Mouse (Mus musculus): ENCODE measurements at regions not wholly inside any gene's neighbourhood (a gene's known extent, or its start where the extent isn't known, plus 50 kb on each side); places are given as distances from the start of the nearest gene placed in this dataset.

GRCm38 (mm10) chr16:87272363-87272762 lies 81.6 kb upstream of the N6amt1 start:
- no peaks in the 10 kb centered on the region for H3K9me3 ChIP-seq (replicated peaks)
- no peak for ATAC-seq (ENCODE audit: extremely low read depth, insufficient number of reproducible peaks, low FRiP score, poor library complexity, severe bottlenecking)
- H3K27me3 ChIP-seq (ENCODE audit: insufficient read depth, low read length): no peaks in the 10 kb centered on the region
- no peaks in the 10 kb centered on the region for H3K4me1 ChIP-seq (ENCODE audit: insufficient read depth, low read depth, low read length)
- no peak overlapping the region for H3K4me3 ChIP-seq (ENCODE audit: low read depth, low read length)
- H3K36me3 ChIP-seq (replicated peaks): no peaks in the 10 kb centered on the region
- TF ChIP-seq POLR2AphosphoS5 (IDR thresholded peaks at IDR 0.05; ENCODE audit: insufficient replicate concordance, low read depth, low read length) (no peak), GATA2 (IDR thresholded peaks at IDR 0.05; ENCODE audit: borderline replicate concordance, low read depth, low read length) (no peak), GATA1 (IDR thresholded peaks at IDR 0.05; ENCODE audit: borderline replicate concordance, low read length) (no peak), CTCF (IDR thresholded peaks at IDR 0.05; ENCODE audit: low read depth, low read length) (no peak), TAL1 (conservative IDR thresholded peaks at IDR 0.05; ENCODE audit: low read depth, low read length) (no peak)
- DNase-seq (ENCODE audit: low spot score): no peak

GRCm38 (mm10) chr16:87267954-87268804 lies 85.8 kb upstream of the N6amt1 start:
- Histone ChIP-seq H3K4me3 (ENCODE audit: low read depth, low read length) (no peak overlapping the region), H3K36me3 (replicated peaks) (no peaks in the 10 kb centered on the region), H3K9me3 (replicated peaks) (no peaks in the 10 kb centered on the region), H3K4me1 (ENCODE audit: insufficient read depth, low read depth, low read length) (no peaks in the 10 kb centered on the region), H3K27me3 (ENCODE audit: insufficient read depth, low read length) (no peaks in the 10 kb centered on the region)
- DNase-seq (ENCODE audit: low spot score) (no peak), ATAC-seq (ENCODE audit: extremely low read depth, insufficient number of reproducible peaks, low FRiP score, poor library complexity, severe bottlenecking) (no peak)
- TF ChIP-seq TAL1 (conservative IDR thresholded peaks at IDR 0.05; ENCODE audit: low read depth, low read length) (no peak), POLR2AphosphoS5 (IDR thresholded peaks at IDR 0.05; ENCODE audit: insufficient replicate concordance, low read depth, low read length) (no peak), CTCF (IDR thresholded peaks at IDR 0.05; ENCODE audit: low read depth, low read length) (no peak), GATA2 (IDR thresholded peaks at IDR 0.05; ENCODE audit: borderline replicate concordance, low read depth, low read length) (no peak), GATA1 (IDR thresholded peaks at IDR 0.05; ENCODE audit: borderline replicate concordance, low read length) (no peak)

GRCm38 (mm10) chr16:87267517-87267916 lies 86.5 kb upstream of the N6amt1 start:
- ATAC-seq (ENCODE audit: extremely low read depth, insufficient number of reproducible peaks, low FRiP score, poor library complexity, severe bottlenecking) (no peak), DNase-seq (ENCODE audit: low spot score) (no peak)
- TF ChIP-seq POLR2AphosphoS5 (IDR thresholded peaks at IDR 0.05; ENCODE audit: insufficient replicate concordance, low read depth, low read length) (no peak), TAL1 (conservative IDR thresholded peaks at IDR 0.05; ENCODE audit: low read depth, low read length) (no peak), CTCF (IDR thresholded peaks at IDR 0.05; ENCODE audit: low read depth, low read length) (no peak), GATA1 (IDR thresholded peaks at IDR 0.05; ENCODE audit: borderline replicate concordance, low read length) (no peak), GATA2 (IDR thresholded peaks at IDR 0.05; ENCODE audit: borderline replicate concordance, low read depth, low read length) (no peak)
- Histone ChIP-seq H3K4me1 (ENCODE audit: insufficient read depth, low read depth, low read length) (no peaks in the 10 kb centered on the region), H3K27me3 (ENCODE audit: insufficient read depth, low read length) (no peaks in the 10 kb centered on the region), H3K9me3 (replicated peaks) (no peaks in the 10 kb centered on the region), H3K4me3 (ENCODE audit: low read depth, low read length) (no peak overlapping the region), H3K36me3 (replicated peaks) (no peaks in the 10 kb centered on the region)

GRCm38 (mm10) chr16:87263571-87263970 lies 90.4 kb upstream of the N6amt1 start:
- DNase-seq (ENCODE audit: low spot score) (no peak), ATAC-seq (ENCODE audit: extremely low read depth, insufficient number of reproducible peaks, low FRiP score, poor library complexity, severe bottlenecking) (no peak)
- no peaks in the 10 kb centered on the region for H3K36me3 ChIP-seq (replicated peaks)
- H3K9me3 ChIP-seq (replicated peaks): no peaks in the 10 kb centered on the region
- TF ChIP-seq POLR2AphosphoS5 (IDR thresholded peaks at IDR 0.05; ENCODE audit: insufficient replicate concordance, low read depth, low read length): no peak
- TF ChIP-seq GATA2 (IDR thresholded peaks at IDR 0.05; ENCODE audit: borderline replicate concordance, low read depth, low read length): no peak
- TF ChIP-seq GATA1 (IDR thresholded peaks at IDR 0.05; ENCODE audit: borderline replicate concordance, low read length): no peak
- no peak for TF ChIP-seq TAL1 (conservative IDR thresholded peaks at IDR 0.05; ENCODE audit: low read depth, low read length)
- no peak for TF ChIP-seq CTCF (IDR thresholded peaks at IDR 0.05; ENCODE audit: low read depth, low read length)
- no peaks in the 10 kb centered on the region for H3K4me1 ChIP-seq (ENCODE audit: insufficient read depth, low read depth, low read length)
- no peaks in the 10 kb centered on the region for H3K27me3 ChIP-seq (ENCODE audit: insufficient read depth, low read length)
- H3K4me3 ChIP-seq (ENCODE audit: low read depth, low read length): no peak overlapping the region

GRCm38 (mm10) chr16:87263041-87263440 lies 90.9 kb upstream of the N6amt1 start:
- ATAC-seq (ENCODE audit: extremely low read depth, insufficient number of reproducible peaks, low FRiP score, poor library complexity, severe bottlenecking): no peak

GRCm38 (mm10) chr16:87262497-87262896 lies 91.5 kb upstream of the N6amt1 start:
- no peaks in the 10 kb centered on the region for H3K27me3 ChIP-seq (ENCODE audit: insufficient read depth, low read length)
- H3K4me3 ChIP-seq (ENCODE audit: low read depth, low read length): no peak overlapping the region
- DNase-seq (ENCODE audit: low spot score) (no peak), ATAC-seq (ENCODE audit: extremely low read depth, insufficient number of reproducible peaks, low FRiP score, poor library complexity, severe bottlenecking) (no peak)
- no peaks in the 10 kb centered on the region for H3K9me3 ChIP-seq (replicated peaks)
- no peaks in the 10 kb centered on the region for H3K36me3 ChIP-seq (replicated peaks)
- no peaks in the 10 kb centered on the region for H3K4me1 ChIP-seq (ENCODE audit: insufficient read depth, low read depth, low read length)
- TF ChIP-seq CTCF (IDR thresholded peaks at IDR 0.05; ENCODE audit: low read depth, low read length) (no peak), GATA2 (IDR thresholded peaks at IDR 0.05; ENCODE audit: borderline replicate concordance, low read depth, low read length) (no peak), TAL1 (conservative IDR thresholded peaks at IDR 0.05; ENCODE audit: low read depth, low read length) (no peak), GATA1 (IDR thresholded peaks at IDR 0.05; ENCODE audit: borderline replicate concordance, low read length) (no peak), POLR2AphosphoS5 (IDR thresholded peaks at IDR 0.05; ENCODE audit: insufficient replicate concordance, low read depth, low read length) (no peak)

More at GRCm38 (mm10) chr16:87263041-87263440, 90.9 kb upstream of the N6amt1 start:
- no peak for DNase-seq (ENCODE audit: low spot score)
- no peaks in the 10 kb centered on the region for H3K4me1 ChIP-seq (ENCODE audit: insufficient read depth, low read depth, low read length)
- no peaks in the 10 kb centered on the region for H3K36me3 ChIP-seq (replicated peaks)
- H3K4me3 ChIP-seq (ENCODE audit: low read depth, low read length): no peak overlapping the region
- no peaks in the 10 kb centered on the region for H3K27me3 ChIP-seq (ENCODE audit: insufficient read depth, low read length)
- TF ChIP-seq GATA1 (IDR thresholded peaks at IDR 0.05; ENCODE audit: borderline replicate concordance, low read length): no peak
- TF ChIP-seq TAL1 (conservative IDR thresholded peaks at IDR 0.05; ENCODE audit: low read depth, low read length): no peak
- no peak for TF ChIP-seq CTCF (IDR thresholded peaks at IDR 0.05; ENCODE audit: low read depth, low read length)
- no peak for TF ChIP-seq GATA2 (IDR thresholded peaks at IDR 0.05; ENCODE audit: borderline replicate concordance, low read depth, low read length)
- TF ChIP-seq POLR2AphosphoS5 (IDR thresholded peaks at IDR 0.05; ENCODE audit: insufficient replicate concordance, low read depth, low read length): no peak
- no peaks in the 10 kb centered on the region for H3K9me3 ChIP-seq (replicated peaks)

Data from G1E (cell line).